Mouse (Mus musculus): Measurements from ENCODE around the gene Palm2.

DNA sequence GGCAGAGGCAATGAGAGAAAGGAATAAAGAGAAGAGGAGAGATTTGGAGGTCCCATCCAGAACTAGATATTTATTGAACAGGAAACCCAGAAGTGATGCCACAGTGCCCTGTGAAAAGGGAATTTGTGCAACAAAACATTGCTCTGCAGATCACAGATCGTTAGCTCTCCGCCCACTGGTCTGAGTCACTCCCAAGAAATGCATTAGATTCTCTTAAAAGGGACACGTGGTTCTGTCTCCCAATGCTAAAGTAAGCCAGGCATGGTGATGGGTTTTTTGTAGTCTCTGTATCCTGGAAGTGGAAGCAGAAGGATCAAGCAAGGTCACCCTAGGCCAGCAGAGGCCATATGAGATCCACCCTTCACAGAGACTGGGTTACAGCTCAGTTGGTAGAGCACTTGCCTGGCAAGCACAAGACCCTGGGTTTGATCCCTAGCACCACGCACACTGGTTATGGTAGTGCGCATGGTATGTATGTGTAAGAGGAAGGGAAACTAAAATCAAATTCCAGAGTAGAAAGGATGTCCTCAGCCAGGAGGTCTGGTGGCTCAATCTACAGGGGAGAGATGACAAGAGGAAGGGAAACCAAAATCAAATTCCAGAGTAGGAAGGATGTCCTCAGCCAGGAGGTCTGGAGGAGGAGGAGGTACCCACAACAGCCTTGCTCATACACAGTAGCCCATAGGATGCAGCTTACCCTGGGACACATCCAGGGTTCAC, 218.3 kb downstream of the Palm2 start:
- TF ChIP-seq POLR2A (IDR thresholded peaks at IDR 0.05; ENCODE audit: low read depth, low read length) (no peak), CTCF (IDR thresholded peaks at IDR 0.05; ENCODE audit: borderline replicate concordance, insufficient read depth, low read length) (no peak)

Measured in embryonic fibroblast, embryonic 13.5 days (primary cell).